Mouse (Mus musculus) E14TG2a.4 (cell line): ENCODE data around the gene Hectd4.
"Not testable (repeated sequence)": the region's sequence is repeated elsewhere in the genome, so short reads cannot be mapped to it uniquely, and the experiment has no call there.

Experiments used
- H3K27me3 ChIP-seq: 2 replicates; pipeline ENCODE4 v1.6.1; 2014; ENCODE audit warnings: low read length, control low read depth; ENCODE audit not compliant: insufficient read depth
- H3K36me3 ChIP-seq: 2 replicates; pipeline ENCODE4 v1.6.1; 2014; ENCODE audit warnings: low read length, control low read depth; ENCODE audit not compliant: insufficient read depth
- H3K4me1 ChIP-seq: replicated peaks from 2 replicates; pipeline ENCODE4 v1.6.1; 2014; ENCODE audit warnings: low read depth, low read length, control low read depth
- H3K4me3 ChIP-seq: replicated peaks from 2 replicates; pipeline ENCODE4 v1.5.1; 2014; ENCODE audit warnings: mild to moderate bottlenecking, low read length
- H3K9me3 ChIP-seq: 2 replicates; pipeline ENCODE4 v1.6.1; 2014; ENCODE audit warnings: low read length, control low read depth
- CTCF ChIP-seq: conservative IDR thresholded peaks from 2 replicates; pipeline ENCODE4 v1.5.1; 2014; ENCODE audit warnings: low read length
- NANOG ChIP-seq: IDR thresholded peaks from 2 replicates; pipeline ENCODE4 v1.6.1; 2014; ENCODE audit warnings: borderline replicate concordance, low read length, mixed read lengths
- POU5F1 ChIP-seq: IDR thresholded peaks from 2 replicates; pipeline ENCODE4 v1.6.1; 2014; ENCODE audit warnings: low read length, borderline replicate concordance

The Hectd4 gene

DNA sequence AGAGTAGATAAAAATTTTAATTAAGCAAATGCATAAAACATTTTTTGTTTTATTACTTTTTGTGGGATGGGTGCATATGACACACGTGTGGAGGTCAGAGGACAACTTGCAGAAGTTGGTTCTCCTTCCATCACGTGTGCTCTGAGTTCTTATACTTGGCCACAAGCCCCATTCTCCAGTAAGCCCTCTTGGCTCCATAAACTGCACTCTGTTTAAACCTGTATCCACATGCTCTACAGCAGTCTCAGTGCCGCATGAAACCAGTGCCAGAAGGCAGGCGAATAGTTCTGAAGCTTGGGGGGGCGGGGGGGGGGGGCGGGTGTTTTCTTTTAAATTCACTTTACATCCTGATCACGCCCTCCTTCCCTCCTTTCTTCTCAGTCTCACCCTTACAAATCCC is 85.0 kb downstream of the Hectd4 start:
- Histone ChIP-seq H3K9me3 (no peaks in the 10 kb centered on the region), H3K36me3 (peaks cover 96% of the 10 kb centered on the region), H3K4me3 (no peak overlapping the region), H3K4me1 (peaks cover 36% of the 10 kb centered on the region), H3K27me3 (no peaks in the 10 kb centered on the region)
- no peak for TF ChIP-seq NANOG
- no peak for TF ChIP-seq POU5F1
- TF ChIP-seq CTCF = no peak

DNA sequence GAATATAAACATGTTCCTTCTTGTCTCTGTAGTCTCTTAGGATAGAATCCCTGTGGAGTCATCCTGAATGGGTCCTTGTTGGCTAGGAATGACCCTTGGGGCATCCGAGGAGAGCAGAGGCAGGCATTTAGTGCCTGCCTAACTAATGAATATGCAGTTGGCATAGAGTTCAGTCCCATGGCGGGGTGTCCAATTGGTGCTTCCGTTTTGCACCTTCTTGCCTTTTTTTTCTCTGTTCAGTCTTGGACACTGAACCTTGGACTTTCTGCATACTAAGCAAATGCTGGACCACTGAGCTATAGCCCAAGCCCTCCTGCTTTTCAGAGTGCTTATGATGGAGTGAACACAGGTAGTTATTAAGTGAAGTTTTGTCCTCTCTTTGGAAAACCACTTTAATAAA is 87.6 kb downstream of the Hectd4 start:
- H3K4me3 ChIP-seq = no peak overlapping the region
- no peaks in the 10 kb centered on the region for H3K27me3 ChIP-seq
- TF ChIP-seq POU5F1 (no peak), CTCF (no peak)
- peaks cover 95% of the 10 kb centered on the region for H3K36me3 ChIP-seq
- H3K4me1 ChIP-seq = peaks cover 36% of the 10 kb centered on the region
- no peaks in the 10 kb centered on the region for H3K9me3 ChIP-seq

DNA sequence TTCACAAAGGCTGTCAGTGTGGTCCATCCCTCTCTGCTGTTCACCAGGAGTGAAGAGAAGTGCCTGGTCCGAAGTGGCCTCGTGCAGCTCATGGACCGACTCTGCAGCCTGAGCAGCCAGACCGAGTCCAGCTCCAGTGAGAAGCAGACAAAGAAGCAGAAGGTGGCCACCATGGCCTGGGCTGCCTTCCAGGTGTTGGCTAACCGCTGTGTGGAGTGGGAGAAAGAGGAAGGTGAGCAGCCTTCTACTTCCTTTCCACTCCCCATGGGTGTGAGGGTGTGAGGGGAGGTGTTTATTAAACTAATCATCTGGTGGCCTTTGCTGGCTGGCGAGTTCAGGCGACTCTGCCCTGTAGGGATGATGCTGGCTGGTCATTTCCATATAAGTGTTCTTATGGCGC is 91.6 kb downstream of the Hectd4 start:
- Histone ChIP-seq H3K36me3 (peaks cover 98% of the 10 kb centered on the region), H3K4me1 (peaks cover 15% of the 10 kb centered on the region)
- TF ChIP-seq CTCF = no peak
- no peak for TF ChIP-seq NANOG
- no peak for TF ChIP-seq POU5F1

DNA sequence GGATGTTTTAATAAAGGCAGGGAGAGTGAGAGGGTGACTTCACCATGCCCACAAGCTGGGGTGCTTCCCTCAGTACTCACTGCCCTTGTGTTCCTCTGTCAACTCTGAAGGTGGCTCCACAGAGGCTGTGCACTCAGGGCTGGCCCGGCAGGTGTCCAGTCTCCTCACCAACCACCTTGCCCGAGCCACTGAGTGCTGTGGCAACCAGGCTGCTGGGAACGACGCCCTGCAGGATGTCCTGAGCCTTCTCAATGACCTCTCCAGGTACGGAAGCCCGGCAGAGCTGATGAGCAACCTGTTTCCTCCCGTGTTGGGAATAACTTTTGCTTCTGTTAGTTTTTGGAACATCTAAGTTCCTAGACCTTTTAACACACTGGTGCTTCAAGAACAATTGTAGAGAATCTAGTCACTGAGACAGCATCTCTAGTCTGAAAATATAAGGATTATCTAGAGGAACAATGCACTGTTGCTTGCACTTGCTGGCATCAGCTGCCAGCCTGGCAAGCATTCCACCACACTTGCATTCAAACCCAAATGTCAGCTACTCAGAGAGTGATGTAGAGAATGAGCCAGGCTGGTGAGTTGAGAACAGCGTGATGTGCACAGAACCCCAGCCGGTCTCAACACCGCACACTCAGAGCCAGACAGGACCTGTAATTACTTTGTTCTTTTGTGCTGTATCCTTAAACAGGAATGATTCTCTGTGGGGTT is 93.9 kb downstream of the Hectd4 start:
- no peaks in the 10 kb centered on the region for H3K4me1 ChIP-seq
- H3K9me3 ChIP-seq = no peaks in the 10 kb centered on the region
- H3K4me3 ChIP-seq = no peak overlapping the region
- TF ChIP-seq POU5F1 (no peak), CTCF (no peak), NANOG (no peak)
- no peaks in the 10 kb centered on the region for H3K27me3 ChIP-seq
- peaks cover 98% of the 10 kb centered on the region for H3K36me3 ChIP-seq

More for the DNA sequence above, 91.6 kb downstream of the Hectd4 start:
- Histone ChIP-seq H3K4me3 (no peak overlapping the region), H3K9me3 (no peaks in the 10 kb centered on the region), H3K27me3 (no peaks in the 10 kb centered on the region)

DNA sequence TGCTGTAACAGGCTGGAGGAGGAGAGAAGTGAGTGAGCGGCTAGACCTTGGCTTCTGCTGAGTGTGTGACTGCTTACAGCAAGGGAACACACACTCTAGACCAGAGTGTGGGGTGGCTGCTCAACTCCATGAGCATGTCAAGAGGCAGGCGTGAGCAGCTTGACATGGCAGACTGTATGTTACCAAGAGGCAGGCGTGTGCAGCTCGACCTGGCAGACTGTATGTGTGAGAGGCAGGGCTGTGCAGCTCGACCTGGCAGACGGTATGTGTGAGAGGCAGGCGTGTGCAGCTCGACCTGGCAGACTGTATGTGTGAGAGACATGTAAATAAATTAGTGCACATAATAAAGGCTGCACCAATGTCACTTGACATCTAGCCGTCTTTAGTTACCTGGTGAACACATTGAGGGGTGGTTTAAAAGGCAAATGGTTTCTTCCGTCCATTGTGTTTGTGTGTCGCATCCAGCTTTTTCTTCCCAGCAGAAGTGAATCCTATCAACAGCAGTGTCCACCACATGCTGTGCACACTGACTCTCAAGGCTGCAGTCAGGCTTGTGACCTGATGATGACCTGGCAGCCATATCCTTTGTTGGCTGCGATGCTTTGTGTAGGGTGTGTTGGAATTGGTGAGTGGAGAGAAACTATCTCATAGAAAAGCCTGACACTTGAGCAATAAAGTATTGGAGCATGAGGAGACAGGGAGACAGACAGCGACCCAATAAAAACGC is 106.2 kb downstream of the Hectd4 start:
- Histone ChIP-seq H3K4me1 (peaks cover 45% of the 10 kb centered on the region), H3K36me3 (peaks cover 86% of the 10 kb centered on the region), H3K9me3 (peaks cover 3% of the 10 kb centered on the region; the same call in 1 of the 2 replicates), H3K4me3 (no peak overlapping the region), H3K27me3 (no peaks in the 10 kb centered on the region)
- TF ChIP-seq POU5F1 (no peak), NANOG (no peak), CTCF (no peak)

DNA sequence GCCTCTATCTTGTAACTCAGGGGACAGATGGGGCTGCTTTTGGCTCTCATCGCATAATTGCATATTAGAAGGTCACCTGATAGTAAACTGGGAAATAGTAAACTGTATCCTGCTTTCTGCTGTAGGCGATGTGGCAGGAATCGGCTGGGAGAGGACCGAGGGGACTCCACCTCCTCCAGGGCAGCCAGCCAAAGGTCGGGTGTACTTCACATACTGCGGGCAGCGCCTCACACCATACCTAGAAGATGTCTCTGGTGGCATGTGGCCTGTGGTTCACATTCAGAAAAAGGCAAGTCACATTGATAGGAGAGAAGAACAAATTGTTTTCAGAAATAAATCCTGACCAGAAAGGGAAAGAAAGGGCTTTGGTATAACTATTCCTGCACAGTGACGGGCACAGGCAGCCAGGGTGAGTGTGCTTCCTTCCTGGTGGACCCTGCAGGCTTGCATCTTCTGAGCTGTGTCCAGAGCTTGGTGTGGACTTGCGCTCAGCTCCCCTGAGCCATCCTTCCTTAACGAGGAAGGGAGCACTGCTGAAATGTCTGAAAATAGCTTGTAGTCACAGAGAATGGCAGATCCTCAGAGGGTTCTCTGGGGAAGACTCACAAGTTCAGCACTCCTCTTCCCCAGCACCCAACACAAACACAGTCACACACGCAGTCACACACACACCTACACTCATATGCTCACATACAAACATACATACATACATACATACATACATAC is 109.5 kb downstream of the Hectd4 start:
- Histone ChIP-seq H3K36me3 (peaks cover 83% of the 10 kb centered on the region), H3K27me3 (no peaks in the 10 kb centered on the region), H3K4me3 (peak overlapping the region; percentile 41; the same call in 1 of the 2 replicates), H3K4me1 (peaks cover 54% of the 10 kb centered on the region), H3K9me3 (peaks cover 3% of the 10 kb centered on the region; the same call in 1 of the 2 replicates)
- no peak for TF ChIP-seq NANOG
- TF ChIP-seq CTCF = no peak
- TF ChIP-seq POU5F1 = no peak

DNA sequence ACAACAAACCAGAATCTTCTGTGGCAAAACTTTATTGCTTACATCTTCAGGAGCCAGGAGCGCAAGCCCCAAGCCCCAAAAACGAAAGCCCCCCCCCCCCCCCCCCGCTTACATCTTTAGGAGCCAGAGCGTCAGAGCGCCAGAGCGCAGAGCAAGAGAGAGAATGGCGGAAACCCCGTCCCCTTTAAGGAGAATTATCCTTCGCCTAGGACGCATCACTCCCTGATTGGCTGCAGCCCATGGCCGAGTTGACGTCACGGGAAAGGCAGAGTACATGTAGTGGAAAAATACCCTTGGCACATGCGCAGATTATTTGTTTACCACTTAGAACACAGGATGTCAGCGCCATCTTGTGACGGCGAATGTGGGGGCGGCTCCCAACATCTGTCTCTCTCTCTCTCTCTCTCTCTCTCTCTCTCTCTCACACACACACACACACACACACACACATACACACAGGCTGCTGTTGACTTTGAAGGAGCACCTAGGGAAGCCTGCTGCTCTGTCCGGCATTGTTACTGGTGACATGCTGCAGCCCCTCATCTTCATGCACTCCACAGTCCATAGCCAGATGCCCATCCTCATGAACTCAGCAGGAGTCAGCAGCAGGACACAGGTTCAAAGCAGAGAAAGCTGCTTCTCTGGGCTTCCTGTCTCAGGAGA is 110.3 kb downstream of the Hectd4 start:
- H3K36me3 ChIP-seq = peaks cover 83% of the 10 kb centered on the region
- peaks cover 54% of the 10 kb centered on the region for H3K4me1 ChIP-seq
- not testable (repeated sequence) for H3K27me3 ChIP-seq, H3K9me3 ChIP-seq
- peak overlapping the region; percentile 54 for H3K4me3 ChIP-seq

DNA sequence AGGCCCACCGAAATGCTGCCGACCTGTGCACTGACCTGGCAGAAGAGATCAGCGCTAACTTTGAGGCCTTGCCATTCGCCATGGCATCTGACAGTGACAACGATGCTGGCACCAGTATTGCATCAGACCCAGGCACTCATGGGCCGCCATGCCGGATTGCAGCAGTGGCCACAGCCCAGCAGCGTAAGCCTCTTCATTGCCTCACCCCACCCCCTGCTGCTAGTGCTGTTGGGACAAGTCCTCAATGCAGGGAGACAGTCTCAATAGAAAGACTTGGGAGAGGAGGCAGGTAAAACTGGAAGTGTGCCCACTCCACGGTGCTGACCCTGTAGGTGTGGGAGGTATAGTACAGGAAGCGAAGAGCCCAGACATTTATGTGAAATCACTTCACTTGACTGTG is 111.7 kb downstream of the Hectd4 start:
- H3K9me3 ChIP-seq = peaks cover 3% of the 10 kb centered on the region; the same call in 1 of the 2 replicates
- peak overlapping the region; percentile 54 for H3K4me3 ChIP-seq
- no peak for TF ChIP-seq POU5F1
- no peak for TF ChIP-seq NANOG
- TF ChIP-seq CTCF = no peak
- no peaks in the 10 kb centered on the region for H3K27me3 ChIP-seq
- H3K4me1 ChIP-seq = peaks cover 41% of the 10 kb centered on the region
- H3K36me3 ChIP-seq = peaks cover 82% of the 10 kb centered on the region
